Mouse (Mus musculus) myocyte (in vitro differentiated cells): ENCODE measurements around the gene Twist2.

Source experiments
- E2F4 ChIP-seq: IDR thresholded peaks from one replicate; pipeline ENCODE4 v1.6.1; 2011; ENCODE audit warnings: mild to moderate bottlenecking, control low read depth, moderate library complexity; ENCODE audit not compliant: insufficient read depth
- MAX ChIP-seq: IDR thresholded peaks from one replicate; pipeline ENCODE4 v1.6.1; 2011; ENCODE audit warnings: low read depth, mild to moderate bottlenecking, control low read depth
- MYOD1 ChIP-seq, 3 experiments: IDR thresholded peaks; one replicate each; pipeline ENCODE4 v1.6.1; 2011; ENCODE audit warnings: control low read depth in 2 of 3, low read depth in 2 of 3, mild to moderate bottlenecking in 2 of 3, moderate library complexity in 1 of 3; ENCODE audit not compliant: insufficient read length in 2 of 3, control insufficient read depth in 1 of 3
- MYOG ChIP-seq, 3 experiments: IDR thresholded peaks; one replicate each; pipeline ENCODE4 v1.6.1; 2011; ENCODE audit warnings: control low read depth in 2 of 3, low read depth in 2 of 3, mild to moderate bottlenecking in 2 of 3; ENCODE audit not compliant: insufficient read length in 2 of 3, control insufficient read depth in 1 of 3, insufficient read depth in 1 of 3
- POLR2A ChIP-seq: IDR thresholded peaks from one replicate; pipeline ENCODE4 v1.6.1; 2011; ENCODE audit warnings: low read depth, mild to moderate bottlenecking, control low read depth, moderate library complexity; ENCODE audit not compliant: insufficient read length
- POLR2AphosphoS2 ChIP-seq: IDR thresholded peaks from one replicate; pipeline ENCODE4 v1.6.1; 2011; ENCODE audit warnings: low read depth, control low read depth; ENCODE audit not compliant: insufficient read length
- REST ChIP-seq: IDR thresholded peaks from one replicate; pipeline ENCODE4 v1.6.1; 2011; ENCODE audit warnings: mild to moderate bottlenecking, control low read depth, moderate library complexity; ENCODE audit not compliant: insufficient read depth, insufficient read length
- TCF12 ChIP-seq: IDR thresholded peaks from one replicate; pipeline ENCODE4 v1.6.1; 2011; ENCODE audit warnings: mild to moderate bottlenecking, control low read depth; ENCODE audit not compliant: poor library complexity, insufficient read depth, severe bottlenecking
- USF1 ChIP-seq: IDR thresholded peaks from one replicate; pipeline ENCODE4 v1.6.1; 2011; ENCODE audit warnings: low read depth, mild to moderate bottlenecking, control low read depth, moderate library complexity

DNA sequence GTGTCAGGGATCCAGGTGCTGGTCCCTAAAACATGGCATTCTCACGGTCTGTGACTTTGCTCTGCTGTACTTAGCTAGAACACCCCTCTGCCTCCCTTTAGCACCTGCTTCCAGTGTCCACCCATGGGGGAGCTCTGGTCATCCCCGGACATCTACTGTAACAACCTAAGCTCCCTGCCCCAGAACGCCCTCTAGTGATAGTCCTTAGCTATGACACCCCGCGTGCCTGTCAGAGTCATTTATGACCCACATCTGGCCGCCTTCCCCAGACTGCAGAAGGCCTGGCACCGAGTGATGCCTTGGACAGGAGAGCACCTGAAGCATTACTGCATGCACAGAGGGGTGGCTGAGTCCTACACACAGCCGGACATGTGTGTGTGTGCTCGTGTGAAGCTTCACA, 18.0 kb downstream of the Twist2 start:
- no peak for TF ChIP-seq USF1
- TF ChIP-seq MAX, result no peak
- no peak for TF ChIP-seq REST
- TF ChIP-seq E2F4, result no peak
- no peak for TF ChIP-seq POLR2A
- TF ChIP-seq POLR2AphosphoS2, result no peak
- TF ChIP-seq MYOG (IDR thresholded peaks at IDR 0.05; ENCODE audit: control insufficient read depth in 1 of 3, insufficient read depth in 1 of 3, insufficient read length in 2 of 3, low read depth in 2 of 3), result no peak
- no peak for TF ChIP-seq TCF12
- TF ChIP-seq MYOD1 (IDR thresholded peaks at IDR 0.05; ENCODE audit: control insufficient read depth in 1 of 3, insufficient read length in 2 of 3, low read depth in 2 of 3), result no peak
